Mouse (Mus musculus) G1E (cell line): ENCODE measurements around the gene Alg9.

Experiments used
- CTCF ChIP-seq: IDR thresholded peaks from 2 replicates; pipeline ENCODE4 v1.5.1; 2012; ENCODE audit warnings: low read depth, low read length, inconsistent platforms, mixed read lengths
- GATA1 ChIP-seq: IDR thresholded peaks from 2 replicates; pipeline ENCODE4 v1.6.1; 2012; ENCODE audit warnings: borderline replicate concordance, low read length, inconsistent platforms, mixed read lengths
- GATA2 ChIP-seq: IDR thresholded peaks from 2 replicates; pipeline ENCODE4 v1.6.1; 2012; ENCODE audit warnings: low read depth, low read length, inconsistent platforms, borderline replicate concordance
- POLR2AphosphoS5 ChIP-seq: IDR thresholded peaks from 2 replicates; pipeline ENCODE4 v1.6.1; 2012; ENCODE audit warnings: low read depth, low read length, inconsistent platforms; ENCODE audit not compliant: insufficient replicate concordance
- TAL1 ChIP-seq: conservative IDR thresholded peaks from 2 replicates; pipeline ENCODE4 v1.6.1; 2012; ENCODE audit warnings: low read depth, low read length, inconsistent platforms, mixed read lengths

DNA sequence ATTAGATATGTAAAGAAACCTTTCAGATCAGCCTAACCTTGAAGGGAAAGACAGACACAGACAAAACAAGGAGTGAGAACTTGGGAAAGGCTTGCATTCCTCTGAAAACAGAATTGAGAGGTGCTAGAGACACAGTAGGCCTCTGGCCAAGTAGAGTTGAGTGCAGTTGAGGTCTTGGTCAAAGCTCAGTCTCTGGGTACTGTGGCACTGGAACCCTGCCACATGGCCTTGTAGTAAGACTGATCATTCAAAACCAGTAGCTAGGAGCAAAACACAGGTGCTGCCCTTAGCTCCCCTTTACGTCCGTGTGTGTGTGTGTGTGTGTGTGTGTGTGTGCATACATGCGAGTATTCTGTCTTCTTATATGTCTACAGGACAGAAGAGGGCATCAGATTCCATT is 101.5 kb downstream of the Alg9 start:
- TF ChIP-seq CTCF (no peak), GATA1 (no peak), POLR2AphosphoS5 (no peak), TAL1 (no peak), GATA2 (no peak)
